Mouse (Mus musculus): ENCODE measurements around the gene Itpr2. TPM values are rescaled to one million over a fixed set of nuclear protein-coding genes. Genes with fewer than 3 reads are reported as not detected.
A peak's percentile ranks its signal among the peaks of the same experiment; 100 is the strongest.
"Not testable (repeated sequence)": the region's sequence is repeated elsewhere in the genome, so short reads cannot be mapped to it uniquely, and the experiment has no call there.

The Itpr2 gene
- polyA plus RNA-seq, 1 experiment from 2014 or later, result 31.2 TPM

GRCm38 (mm10) chr6:146468361-146468760 lies 33.7 kb downstream of the Itpr2 start:
- 66% methylated on average over 8 of the region's 8 CpGs for WGBS
- Histone ChIP-seq H3K4me2 (no peak overlapping the region), H3K36me3 (peaks cover 38% of the 10 kb centered on the region), H3K4me3 (no peak overlapping the region), H3K9me3 (no peaks in the 10 kb centered on the region), H3K4me1 (peaks cover 7% of the 10 kb centered on the region; the same call in 1 of the 2 replicates), H3K27ac (replicated peaks) (no peak overlapping the region), H3K9ac (no peak overlapping the region), H3K27me3 (replicated peaks) (no peaks in the 10 kb centered on the region)
- no peak for ATAC-seq (ENCODE audit: extremely low read depth, insufficient number of reproducible peaks, low FRiP score, low TSS enrichment)

- H3K27me3 ChIP-seq (replicated peaks); H3K4me3 ChIP-seq; H3K27ac ChIP-seq (replicated peaks); H3K4me2 ChIP-seq; H3K9me3 ChIP-seq; ATAC-seq (ENCODE audit: extremely low read depth, insufficient number of reproducible peaks, low FRiP score, low TSS enrichment); H3K9ac ChIP-seq: not testable (repeated sequence)
- H3K36me3 ChIP-seq, result peaks cover 35% of the 10 kb centered on the region
- H3K4me1 ChIP-seq, result peaks cover 15% of the 10 kb centered on the region
- 91% methylated on average over 2 of the region's 2 CpGs for WGBS
Measured at GRCm38 (mm10) chr6:146464645-146465042, 37.4 kb downstream of the Itpr2 start.

GRCm38 (mm10) chr6:146464014-146464644 lies 37.9 kb downstream of the Itpr2 start:
- peaks cover 35% of the 10 kb centered on the region for H3K36me3 ChIP-seq
- no peak overlapping the region for H3K4me3 ChIP-seq
- no peak overlapping the region for H3K9ac ChIP-seq
- H3K4me2 ChIP-seq, result no peak overlapping the region
- no peaks in the 10 kb centered on the region for H3K9me3 ChIP-seq
- WGBS, result 76% methylated on average over 8 of the region's 8 CpGs
- H3K4me1 ChIP-seq, result peaks cover 15% of the 10 kb centered on the region
- ATAC-seq (ENCODE audit: extremely low read depth, insufficient number of reproducible peaks, low FRiP score, low TSS enrichment), result no peak
- H3K27ac ChIP-seq (replicated peaks), result no peak overlapping the region
- H3K27me3 ChIP-seq (replicated peaks), result no peaks in the 10 kb centered on the region

GRCm38 (mm10) chr6:146460936-146461335 lies 41.1 kb downstream of the Itpr2 start:
- Histone ChIP-seq H3K4me3 (no peak overlapping the region), H3K9me3 (no peaks in the 10 kb centered on the region), H3K9ac (0 out of 2 replicates have a peak overlapping the region, but pooled peaks have one; percentile 1), H3K27ac (replicated peaks) (no peak overlapping the region), H3K27me3 (replicated peaks) (no peaks in the 10 kb centered on the region), H3K36me3 (peaks cover 13% of the 10 kb centered on the region), H3K4me1 (peaks cover 10% of the 10 kb centered on the region), H3K4me2 (no peak overlapping the region)
- 64% methylated on average over 8 of the region's 8 CpGs for WGBS
- no peak for ATAC-seq (ENCODE audit: extremely low read depth, insufficient number of reproducible peaks, low FRiP score, low TSS enrichment)

GRCm38 (mm10) chr6:146458436-146458835 lies 43.6 kb downstream of the Itpr2 start:
- Histone ChIP-seq H3K9me3 (no peaks in the 10 kb centered on the region), H3K27me3 (replicated peaks) (no peaks in the 10 kb centered on the region), H3K9ac (no peak overlapping the region), H3K36me3 (no peaks in the 10 kb centered on the region), H3K4me2 (no peak overlapping the region), H3K27ac (replicated peaks) (no peak overlapping the region), H3K4me3 (no peak overlapping the region), H3K4me1 (peaks cover 10% of the 10 kb centered on the region)
- WGBS, result 65% methylated on average over 5 of the region's 5 CpGs
- no peak for ATAC-seq (ENCODE audit: extremely low read depth, insufficient number of reproducible peaks, low FRiP score, low TSS enrichment)

- Histone ChIP-seq H3K9ac (no peak overlapping the region), H3K27ac (replicated peaks) (no peak overlapping the region), H3K4me1 (peaks cover 10% of the 10 kb centered on the region), H3K4me3 (no peak overlapping the region), H3K36me3 (no peaks in the 10 kb centered on the region), H3K9me3 (no peaks in the 10 kb centered on the region), H3K27me3 (replicated peaks) (no peaks in the 10 kb centered on the region), H3K4me2 (no peak overlapping the region)
- no peak for ATAC-seq (ENCODE audit: extremely low read depth, insufficient number of reproducible peaks, low FRiP score, low TSS enrichment)
- 66% methylated on average over 5 of the region's 5 CpGs for WGBS
Measured at GRCm38 (mm10) chr6:146456741-146457140, 45.3 kb downstream of the Itpr2 start.

- H3K36me3 ChIP-seq, result peaks cover 3% of the 10 kb centered on the region; the same call in 1 of the 2 replicates
- no peaks in the 10 kb centered on the region for H3K4me1 ChIP-seq
- H3K27me3 ChIP-seq (replicated peaks), result no peaks in the 10 kb centered on the region
- H3K27ac ChIP-seq (replicated peaks), result peak overlapping the region; percentile 56; the same call in 1 of the 2 replicates
- ATAC-seq (ENCODE audit: extremely low read depth, insufficient number of reproducible peaks, low FRiP score, low TSS enrichment), result peak; percentile 79
- no peaks in the 10 kb centered on the region for H3K9me3 ChIP-seq
- H3K9ac ChIP-seq, result no peak overlapping the region
- 80% methylated on average over 10 of the region's 10 CpGs for WGBS
- H3K4me3 ChIP-seq, result no peak overlapping the region
- H3K4me2 ChIP-seq, result no peak overlapping the region
Measured at GRCm38 (mm10) chr6:146454520-146455511, 47.2 kb downstream of the Itpr2 start.

- H3K4me3 ChIP-seq, result no peak overlapping the region
- H3K27me3 ChIP-seq (replicated peaks), result no peaks in the 10 kb centered on the region
- 82% methylated on average over 16 of the region's 16 CpGs for WGBS
- ATAC-seq (ENCODE audit: extremely low read depth, insufficient number of reproducible peaks, low FRiP score, low TSS enrichment), result no peak
- peaks cover 3% of the 10 kb centered on the region; the same call in 1 of the 2 replicates for H3K36me3 ChIP-seq
- H3K4me1 ChIP-seq, result no peaks in the 10 kb centered on the region
- no peak overlapping the region for H3K9ac ChIP-seq
- no peak overlapping the region for H3K27ac ChIP-seq (replicated peaks)
- H3K4me2 ChIP-seq, result no peak overlapping the region
- H3K9me3 ChIP-seq, result no peaks in the 10 kb centered on the region
Measured at GRCm38 (mm10) chr6:146452474-146452873, 49.5 kb downstream of the Itpr2 start.

- no peak overlapping the region for H3K27ac ChIP-seq (replicated peaks)
- 84% methylated on average over 11 of the region's 11 CpGs for WGBS
- ATAC-seq (ENCODE audit: extremely low read depth, insufficient number of reproducible peaks, low FRiP score, low TSS enrichment), result no peak
- no peak overlapping the region for H3K4me3 ChIP-seq
- H3K27me3 ChIP-seq (replicated peaks), result no peaks in the 10 kb centered on the region
- H3K36me3 ChIP-seq, result peaks cover 11% of the 10 kb centered on the region; the same call in 1 of the 2 replicates
- no peaks in the 10 kb centered on the region for H3K9me3 ChIP-seq
- no peak overlapping the region for H3K4me2 ChIP-seq
- no peak overlapping the region for H3K9ac ChIP-seq
- no peaks in the 10 kb centered on the region for H3K4me1 ChIP-seq
Measured at GRCm38 (mm10) chr6:146446032-146446704, 55.9 kb downstream of the Itpr2 start.

GRCm38 (mm10) chr6:146439826-146440225 lies 62.2 kb downstream of the Itpr2 start:
- Histone ChIP-seq H3K36me3 (no peaks in the 10 kb centered on the region), H3K4me2 (no peak overlapping the region), H3K4me3 (no peak overlapping the region), H3K27ac (replicated peaks) (no peak overlapping the region), H3K9me3 (no peaks in the 10 kb centered on the region), H3K4me1 (no peaks in the 10 kb centered on the region), H3K27me3 (replicated peaks) (no peaks in the 10 kb centered on the region), H3K9ac (no peak overlapping the region)
- ATAC-seq (ENCODE audit: extremely low read depth, insufficient number of reproducible peaks, low FRiP score, low TSS enrichment), result no peak
- 60% methylated on average over 2 of the region's 2 CpGs for WGBS
